Mouse (Mus musculus): Measurements from ENCODE around the gene Hist1h2bk. TPM values are rescaled to one million over a fixed set of nuclear protein-coding genes. Genes with fewer than 3 reads are reported as not detected.

Hist1h2bk gene
- polyA plus RNA-seq, 1 experiment from 2014 or later = 0.90 TPM

- no peaks in the 10 kb centered on the region for H3K36me3 ChIP-seq (ENCODE audit: control insufficient read depth, insufficient read depth)
- no peak overlapping the region for H3K4me3 ChIP-seq (ENCODE audit: low read depth, low read length)
- H3K4me1 ChIP-seq (replicated peaks; ENCODE audit: control insufficient read depth, insufficient read depth, low read length) = no peaks in the 10 kb centered on the region
- no peak for ATAC-seq
- no peaks in the 10 kb centered on the region for H3K27me3 ChIP-seq (replicated peaks; ENCODE audit: control insufficient read depth, insufficient read depth, low read length)
- H3K27ac ChIP-seq (ENCODE audit: low read depth, low read length) = no peak overlapping the region
- WGBS = 88% methylated on average over 2 of the region's 2 CpGs
- no peaks in the 10 kb centered on the region for H3K9me3 ChIP-seq (ENCODE audit: control insufficient read depth)
- no peak overlapping the region for H3K4me2 ChIP-seq (replicated peaks; ENCODE audit: low read depth)
- H3K9ac ChIP-seq (ENCODE audit: low read depth, low read length) = no peak overlapping the region
- TF ChIP-seq CTCF (IDR thresholded peaks at IDR 0.05; ENCODE audit: low read depth) = no peak
Observed at GRCm38 (mm10) chr13:22049041-22049440, 13.4 kb downstream of the Hist1h2bk start.

GRCm38 (mm10) chr13:22049737-22050440, 14.2 kb downstream of the Hist1h2bk start:
- Histone ChIP-seq H3K9me3 (ENCODE audit: control insufficient read depth) (no peaks in the 10 kb centered on the region), H3K27ac (ENCODE audit: low read depth, low read length) (peak overlapping the region; percentile 68), H3K9ac (ENCODE audit: low read depth, low read length) (no peak overlapping the region; the same call in 1 of the 2 replicates), H3K4me1 (replicated peaks; ENCODE audit: control insufficient read depth, insufficient read depth, low read length) (no peaks in the 10 kb centered on the region), H3K36me3 (ENCODE audit: control insufficient read depth, insufficient read depth) (no peaks in the 10 kb centered on the region), H3K27me3 (replicated peaks; ENCODE audit: control insufficient read depth, insufficient read depth, low read length) (no peaks in the 10 kb centered on the region), H3K4me2 (replicated peaks; ENCODE audit: low read depth) (peak overlapping the region; percentile 67), H3K4me3 (ENCODE audit: low read depth, low read length) (peak overlapping the region; percentile 53)
- TF ChIP-seq CTCF (IDR thresholded peaks at IDR 0.05; ENCODE audit: low read depth) = no peak
- ATAC-seq = no peak
- WGBS = 1% methylated on average over 14 of the region's 14 CpGs

GRCm38 (mm10) chr13:22050591-22051522, 15.2 kb downstream of the Hist1h2bk start:
- H3K9me3 ChIP-seq (ENCODE audit: control insufficient read depth) = no peaks in the 10 kb centered on the region
- H3K4me1 ChIP-seq (replicated peaks; ENCODE audit: control insufficient read depth, insufficient read depth, low read length) = no peaks in the 10 kb centered on the region
- peak; percentile 96 for ATAC-seq
- H3K27me3 ChIP-seq (replicated peaks; ENCODE audit: control insufficient read depth, insufficient read depth, low read length) = no peaks in the 10 kb centered on the region
- no peaks in the 10 kb centered on the region for H3K36me3 ChIP-seq (ENCODE audit: control insufficient read depth, insufficient read depth)
- TF ChIP-seq CTCF (IDR thresholded peaks at IDR 0.05; ENCODE audit: low read depth) = peak; percentile 93
- peak overlapping the region; percentile 51 for H3K9ac ChIP-seq (ENCODE audit: low read depth, low read length)
- H3K4me3 ChIP-seq (ENCODE audit: low read depth, low read length) = peak overlapping the region; percentile 53
- under 1% methylated on average over 48 of the region's 52 CpGs for WGBS
- H3K4me2 ChIP-seq (replicated peaks; ENCODE audit: low read depth) = peak overlapping the region; percentile 67
- peak overlapping the region; percentile 68 for H3K27ac ChIP-seq (ENCODE audit: low read depth, low read length)

- 0 out of 2 replicates have a peak overlapping the region, but pooled peaks have one; percentile 51 for H3K9ac ChIP-seq (ENCODE audit: low read depth, low read length)
- no peak for ATAC-seq
Observed at GRCm38 (mm10) chr13:22051523-22051859, 15.8 kb downstream of the Hist1h2bk start.

GRCm38 (mm10) chr13:22053754-22054153, 18.1 kb downstream of the Hist1h2bk start:
- H3K27me3 ChIP-seq (replicated peaks; ENCODE audit: control insufficient read depth, insufficient read depth, low read length) = no peaks in the 10 kb centered on the region
- H3K27ac ChIP-seq (ENCODE audit: low read depth, low read length) = no peak overlapping the region
- H3K4me1 ChIP-seq (replicated peaks; ENCODE audit: control insufficient read depth, insufficient read depth, low read length) = no peaks in the 10 kb centered on the region
- 95% methylated on average over 1 of the region's 1 CpGs for WGBS
- H3K4me3 ChIP-seq (ENCODE audit: low read depth, low read length) = no peak overlapping the region
- no peaks in the 10 kb centered on the region for H3K9me3 ChIP-seq (ENCODE audit: control insufficient read depth)
- H3K9ac ChIP-seq (ENCODE audit: low read depth, low read length) = no peak overlapping the region
- no peak for TF ChIP-seq CTCF (IDR thresholded peaks at IDR 0.05; ENCODE audit: low read depth)
- no peak for ATAC-seq
- H3K36me3 ChIP-seq (ENCODE audit: control insufficient read depth, insufficient read depth) = no peaks in the 10 kb centered on the region
- no peak overlapping the region for H3K4me2 ChIP-seq (replicated peaks; ENCODE audit: low read depth)

More at GRCm38 (mm10) chr13:22051523-22051859, 15.8 kb downstream of the Hist1h2bk start:
- TF ChIP-seq CTCF (IDR thresholded peaks at IDR 0.05; ENCODE audit: low read depth) = no peak
- H3K4me1 ChIP-seq (replicated peaks; ENCODE audit: control insufficient read depth, insufficient read depth, low read length) = no peaks in the 10 kb centered on the region
- H3K36me3 ChIP-seq (ENCODE audit: control insufficient read depth, insufficient read depth) = no peaks in the 10 kb centered on the region
- WGBS = 13% methylated on average over 5 of the region's 5 CpGs
- no peaks in the 10 kb centered on the region for H3K27me3 ChIP-seq (replicated peaks; ENCODE audit: control insufficient read depth, insufficient read depth, low read length)
- peak overlapping the region; percentile 53 for H3K4me3 ChIP-seq (ENCODE audit: low read depth, low read length)
- peak overlapping the region; percentile 67 for H3K4me2 ChIP-seq (replicated peaks; ENCODE audit: low read depth)
- peak overlapping the region; percentile 68; the same call in 1 of the 2 replicates for H3K27ac ChIP-seq (ENCODE audit: low read depth, low read length)
- H3K9me3 ChIP-seq (ENCODE audit: control insufficient read depth) = no peaks in the 10 kb centered on the region

- H3K9ac ChIP-seq (ENCODE audit: low read depth, low read length) = no peak overlapping the region
- 80% methylated on average over 1 of the region's 1 CpGs for WGBS
- TF ChIP-seq CTCF (IDR thresholded peaks at IDR 0.05; ENCODE audit: low read depth) = no peak
- no peaks in the 10 kb centered on the region for H3K36me3 ChIP-seq (ENCODE audit: control insufficient read depth, insufficient read depth)
- no peaks in the 10 kb centered on the region for H3K4me1 ChIP-seq (replicated peaks; ENCODE audit: control insufficient read depth, insufficient read depth, low read length)
- no peaks in the 10 kb centered on the region for H3K9me3 ChIP-seq (ENCODE audit: control insufficient read depth)
- no peak overlapping the region for H3K4me2 ChIP-seq (replicated peaks; ENCODE audit: low read depth)
- H3K4me3 ChIP-seq (ENCODE audit: low read depth, low read length) = no peak overlapping the region
- no peaks in the 10 kb centered on the region for H3K27me3 ChIP-seq (replicated peaks; ENCODE audit: control insufficient read depth, insufficient read depth, low read length)
- no peak for ATAC-seq
- H3K27ac ChIP-seq (ENCODE audit: low read depth, low read length) = no peak overlapping the region
Observed at GRCm38 (mm10) chr13:22061422-22061821, 25.8 kb downstream of the Hist1h2bk start.
